Mouse (Mus musculus) testis, adult 2 months (tissue): ENCODE measurements around the gene Cux2. TPM values are rescaled to one million over a fixed set of nuclear protein-coding genes. Genes with fewer than 3 reads are reported as not detected.

Source experiments
- H3K27ac ChIP-seq: fragments of 200-500 bp; 2 replicates; pipeline ENCODE4 v1.5.1; 2012; ENCODE audit warnings: low read depth, low read length; ENCODE audit not compliant: control insufficient read depth, insufficient read depth
- H3K27me3 ChIP-seq: fragments of 200-500 bp; 2 replicates; pipeline ENCODE4 v1.6.1; 2012; ENCODE audit warnings: mild to moderate bottlenecking, low read length, moderate library complexity; ENCODE audit not compliant: control insufficient read depth, insufficient read depth
- H3K36me3 ChIP-seq: fragments of 200-500 bp; 2 replicates; pipeline ENCODE4 v1.6.1; 2012; ENCODE audit warnings: mild to moderate bottlenecking, low read length; ENCODE audit not compliant: control insufficient read depth, insufficient read depth
- H3K4me1 ChIP-seq: fragments of 200-500 bp; 2 replicates; pipeline ENCODE4 v1.6.1; 2012; ENCODE audit warnings: low read length; ENCODE audit not compliant: control insufficient read depth, insufficient read depth
- H3K4me3 ChIP-seq: fragments of 200-500 bp; 2 replicates; pipeline ENCODE4 v1.5.1; 2012; ENCODE audit warnings: low read depth, mild to moderate bottlenecking, low read length, moderate library complexity, mixed read lengths; ENCODE audit not compliant: control insufficient read depth
- CTCF ChIP-seq: fragments of 200-500 bp; IDR thresholded peaks from 2 replicates; pipeline ENCODE4 v1.5.1; 2012; ENCODE audit warnings: low read depth, mild to moderate bottlenecking, inconsistent platforms, low read length, moderate library complexity; ENCODE audit not compliant: control insufficient read depth, insufficient read depth, insufficient replicate concordance
- POLR2A ChIP-seq: fragments of 200-500 bp; IDR thresholded peaks from 2 replicates; pipeline ENCODE4 v1.6.1; 2012; ENCODE audit warnings: low read depth, mild to moderate bottlenecking, inconsistent platforms, low read length, moderate library complexity; ENCODE audit not compliant: control insufficient read depth
- polyA plus RNA-seq: library from polyadenylated mRNA; depleted of rRNA; stranded (reverse); fragments of >200 nt; gene quantifications from 2 replicates; pipeline ENCODE4 v1.2.3, GENCODE M21; 2012

Gene Cux2
- polyA plus RNA-seq, 1 experiment: 7.5 TPM

DNA sequence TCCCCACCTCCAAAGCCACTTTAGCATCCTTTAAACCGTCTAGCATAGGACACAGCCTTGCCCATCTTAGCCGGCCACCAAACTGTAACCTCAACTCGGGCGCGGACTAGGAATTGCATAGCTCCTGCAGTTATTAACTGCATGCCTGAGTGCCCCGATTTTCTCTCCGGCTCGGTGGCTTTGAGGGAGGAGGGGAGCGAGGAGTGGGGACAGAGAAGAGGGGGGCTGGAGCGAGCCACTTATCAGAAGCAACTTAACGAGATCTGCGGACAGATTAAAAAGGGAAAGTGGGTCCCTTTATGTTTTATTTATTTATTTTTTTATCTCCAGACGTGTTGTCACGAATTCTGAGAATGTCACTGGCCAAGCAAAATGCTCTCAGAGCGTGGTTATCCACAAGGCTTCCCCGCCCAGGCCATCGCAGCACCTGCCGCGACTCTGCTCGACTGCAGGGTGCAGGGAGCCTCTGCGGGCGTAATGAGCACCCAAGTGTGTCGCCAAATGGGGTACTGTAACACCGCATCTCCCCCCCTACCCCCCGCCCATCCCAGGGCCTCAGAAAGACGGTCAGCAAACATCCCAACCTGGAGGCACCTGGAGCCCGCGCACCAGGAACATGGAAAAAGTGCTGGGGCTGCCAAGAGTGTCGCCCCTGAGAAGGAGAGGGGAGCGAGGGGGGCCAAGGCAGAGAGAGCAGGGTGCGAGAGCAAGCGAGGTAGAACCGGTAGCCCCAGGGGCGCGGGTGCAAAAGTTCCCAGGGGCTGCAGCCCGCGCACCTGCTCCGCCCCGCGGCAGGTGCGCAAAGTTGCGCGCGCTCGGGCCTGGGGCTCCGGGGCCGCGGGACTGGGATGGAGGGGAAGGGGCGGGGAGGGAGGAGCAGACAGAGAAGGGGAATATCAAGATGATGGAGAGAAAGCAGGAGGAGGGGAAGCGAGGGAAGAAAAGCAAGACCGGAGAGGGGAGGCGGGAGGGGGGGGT, 927 bp downstream of the Cux2 start:
- Histone ChIP-seq H3K4me1 (peaks cover 14% of the 10 kb centered on the region), H3K27me3 (no peaks in the 10 kb centered on the region), H3K36me3 (no peaks in the 10 kb centered on the region), H3K27ac (no peak overlapping the region), H3K4me3 (peak overlapping the region; percentile 80)
- TF ChIP-seq CTCF (no peak), POLR2A (no peak)

DNA sequence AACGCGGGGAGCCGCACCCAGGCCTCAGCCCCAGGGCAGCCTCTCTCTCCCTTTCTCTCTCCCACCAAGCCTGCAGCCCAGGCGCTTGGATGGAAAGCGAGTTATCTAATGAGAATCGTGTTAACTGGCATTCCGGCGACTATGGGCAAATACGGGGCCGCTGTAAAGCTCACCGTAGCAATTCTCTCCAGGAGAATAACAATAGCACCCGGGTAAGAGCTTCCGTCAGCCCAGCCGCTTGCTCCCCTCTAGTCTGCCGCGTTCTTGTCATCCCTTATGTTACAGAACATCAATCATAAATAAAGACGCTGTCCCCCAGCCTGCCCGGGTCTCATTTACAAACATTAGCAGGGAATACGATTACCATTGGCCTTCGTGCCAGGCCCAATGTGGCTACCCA, 1.6 kb downstream of the Cux2 start:
- H3K36me3 ChIP-seq: no peaks in the 10 kb centered on the region
- H3K27ac ChIP-seq: no peak overlapping the region
- TF ChIP-seq POLR2A (no peak), CTCF (no peak)
- H3K27me3 ChIP-seq: no peaks in the 10 kb centered on the region
- no peak overlapping the region for H3K4me3 ChIP-seq
- H3K4me1 ChIP-seq: peaks cover 7% of the 10 kb centered on the region

DNA sequence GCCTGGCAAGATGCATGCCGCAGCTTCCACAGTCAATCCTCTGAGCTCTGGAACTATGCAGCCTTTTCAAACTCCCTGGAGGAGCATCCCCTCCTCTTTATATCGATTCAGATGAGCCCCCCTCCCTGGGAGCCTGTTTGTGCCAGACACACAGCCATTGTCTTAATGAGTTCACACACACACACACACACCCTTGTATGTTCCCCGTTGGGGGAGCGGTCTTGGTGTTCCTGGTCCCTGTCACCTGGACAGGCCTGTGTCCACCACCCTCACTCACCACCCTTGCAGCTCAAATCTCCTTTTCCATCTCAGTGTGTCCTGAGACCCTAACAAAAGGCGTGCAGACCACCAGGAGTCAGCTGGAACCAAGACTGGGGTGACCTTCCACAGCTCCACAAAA, 2.1 kb downstream of the Cux2 start:
- H3K27me3 ChIP-seq: no peaks in the 10 kb centered on the region
- H3K4me3 ChIP-seq: no peak overlapping the region
- H3K27ac ChIP-seq: no peak overlapping the region
- no peaks in the 10 kb centered on the region for H3K36me3 ChIP-seq
- no peak for TF ChIP-seq POLR2A
- TF ChIP-seq CTCF: no peak
- peaks cover 7% of the 10 kb centered on the region for H3K4me1 ChIP-seq

- H3K4me3 ChIP-seq: no peak overlapping the region
- no peaks in the 10 kb centered on the region for H3K36me3 ChIP-seq
- TF ChIP-seq POLR2A: no peak
- no peak for TF ChIP-seq CTCF
- H3K27me3 ChIP-seq: no peaks in the 10 kb centered on the region
- no peak overlapping the region for H3K27ac ChIP-seq
- H3K4me1 ChIP-seq: no peaks in the 10 kb centered on the region; the same call in 1 of the 2 replicates
Observed at GRCm38 (mm10) chr5:122043567-122043966, 6.3 kb downstream of the Cux2 start.

GRCm38 (mm10) chr5:122035278-122035677, 14.6 kb downstream of the Cux2 start:
- TF ChIP-seq CTCF: no peak
- TF ChIP-seq POLR2A: no peak
- H3K36me3 ChIP-seq: no peaks in the 10 kb centered on the region
- no peaks in the 10 kb centered on the region for H3K27me3 ChIP-seq
- H3K4me3 ChIP-seq: no peak overlapping the region
- H3K4me1 ChIP-seq: peaks cover 6% of the 10 kb centered on the region
- H3K27ac ChIP-seq: no peak overlapping the region

DNA sequence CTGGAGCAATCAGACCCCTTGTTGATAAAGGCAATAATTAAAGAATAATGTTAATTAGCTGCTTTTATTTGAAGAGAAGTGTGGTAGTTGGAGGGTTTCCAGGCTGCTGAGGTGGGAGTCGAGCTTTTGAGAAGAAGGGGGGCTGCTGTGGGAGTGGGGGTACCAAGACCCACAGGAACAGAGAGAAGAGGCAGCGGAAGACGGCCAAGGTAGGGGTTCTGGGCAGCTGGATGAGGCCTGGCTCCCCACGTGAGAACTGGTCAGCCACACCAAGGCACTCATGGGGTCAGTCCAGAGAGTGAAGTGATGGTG, 16.8 kb downstream of the Cux2 start:
- Histone ChIP-seq H3K4me3 (no peak overlapping the region), H3K27me3 (no peaks in the 10 kb centered on the region), H3K36me3 (no peaks in the 10 kb centered on the region), H3K27ac (no peak overlapping the region), H3K4me1 (peaks cover 6% of the 10 kb centered on the region)
- TF ChIP-seq CTCF: no peak
- TF ChIP-seq POLR2A: no peak

- Histone ChIP-seq H3K4me3 (no peak overlapping the region), H3K27me3 (no peaks in the 10 kb centered on the region), H3K4me1 (peaks cover 6% of the 10 kb centered on the region), H3K27ac (no peak overlapping the region), H3K36me3 (no peaks in the 10 kb centered on the region)
- TF ChIP-seq CTCF: no peak
- no peak for TF ChIP-seq POLR2A
Observed at GRCm38 (mm10) chr5:122032471-122033166, 17.3 kb downstream of the Cux2 start.

DNA sequence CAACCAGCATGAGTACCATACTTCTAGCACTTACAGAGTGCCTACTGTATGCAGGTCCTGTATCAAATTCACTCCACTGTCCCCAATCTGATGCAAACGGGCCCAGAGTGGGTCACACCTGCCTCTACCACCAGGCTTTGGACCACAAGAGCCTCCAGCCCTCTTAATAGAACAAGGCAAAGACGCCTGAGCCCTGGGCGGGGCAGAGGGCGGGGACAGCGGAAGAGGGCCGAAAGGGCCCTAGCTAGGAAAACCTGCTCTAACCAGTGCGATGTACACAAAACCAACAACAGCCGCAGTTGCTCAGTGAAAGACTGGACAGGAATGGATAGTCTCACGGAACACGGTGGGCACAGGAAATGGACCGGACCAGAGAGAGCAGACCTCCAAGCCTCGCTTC, 18.8 kb downstream of the Cux2 start:
- H3K36me3 ChIP-seq: no peaks in the 10 kb centered on the region
- no peak overlapping the region for H3K27ac ChIP-seq
- TF ChIP-seq CTCF: no peak
- TF ChIP-seq POLR2A: no peak
- peaks cover 14% of the 10 kb centered on the region for H3K4me1 ChIP-seq
- H3K27me3 ChIP-seq: no peaks in the 10 kb centered on the region
- H3K4me3 ChIP-seq: no peak overlapping the region
